Mouse (Mus musculus): ENCODE data around the gene Fmo2. TPM values are rescaled to one million over a fixed set of nuclear protein-coding genes. Genes with fewer than 3 reads are reported as not detected.

The Fmo2 gene
- 10 to 100 TPM; 26.0 to 37.4 TPM for total RNA-seq (2021)
- long read RNA-seq, experiment 1, full-length matches to known transcripts = 6 of 7 reads
- long read RNA-seq, experiment 1, partial matches to known transcripts = 0 of 7 reads
- long read RNA-seq, experiment 1, other reads (novel, unspliced or antisense) = 1 of 7 reads
- long read RNA-seq, experiment 2, full-length matches to known transcripts = 4 of 9 reads
- long read RNA-seq, experiment 2, partial matches to known transcripts = 3 of 9 reads
- long read RNA-seq, experiment 2, other reads (novel, unspliced or antisense) = 2 of 9 reads

GRCm38 (mm10) chr1:162897838-162898811, at the start of gene Fmo2:
Fmo2 (minus strand) TSS chr1:162898726.
- no peak for DNase-seq (ENCODE audit: low spot score in 2 of 2)

- no peak for DNase-seq (ENCODE audit: low spot score in 2 of 2)
Observed at GRCm38 (mm10) chr1:162947934-162948333, 49.4 kb upstream of the Fmo2 start.

- no peak for DNase-seq (ENCODE audit: low spot score in 2 of 2)
Observed at GRCm38 (mm10) chr1:162946837-162947558, 48.5 kb upstream of the Fmo2 start.

- no peak for DNase-seq (ENCODE audit: low spot score in 2 of 2)
Observed at GRCm38 (mm10) chr1:162943700-162944099, 45.2 kb upstream of the Fmo2 start.

GRCm38 (mm10) chr1:162938696-162939351, 40.3 kb upstream of the Fmo2 start:
- DNase-seq (ENCODE audit: low spot score in 2 of 2) = no peak

- DNase-seq (ENCODE audit: low spot score in 2 of 2) = no peak
Observed at GRCm38 (mm10) chr1:162937970-162938695, 39.6 kb upstream of the Fmo2 start.

GRCm38 (mm10) chr1:162937415-162937814, 38.9 kb upstream of the Fmo2 start, which contains the start of gene Fmo6:
Fmo6 (minus strand) TSS chr1:162937515.
- DNase-seq (ENCODE audit: low spot score in 2 of 2) = no peak

- no peak for DNase-seq (ENCODE audit: low spot score in 2 of 2)
Observed at GRCm38 (mm10) chr1:162934374-162935012, 36.0 kb upstream of the Fmo2 start.

GRCm38 (mm10) chr1:162932386-162932785, 33.9 kb upstream of the Fmo2 start:
- no peak for DNase-seq (ENCODE audit: low spot score in 2 of 2)

GRCm38 (mm10) chr1:162931880-162932279, 33.4 kb upstream of the Fmo2 start:
- no peak for DNase-seq (ENCODE audit: low spot score in 2 of 2)

- DNase-seq (ENCODE audit: low spot score in 2 of 2) = no peak
Observed at GRCm38 (mm10) chr1:162931310-162931875, 32.9 kb upstream of the Fmo2 start.

- DNase-seq (ENCODE audit: low spot score in 2 of 2) = no peak
Observed at GRCm38 (mm10) chr1:162930631-162931030, 32.1 kb upstream of the Fmo2 start.

GRCm38 (mm10) chr1:162929146-162929545, 30.6 kb upstream of the Fmo2 start:
- DNase-seq (ENCODE audit: low spot score in 2 of 2) = no peak

GRCm38 (mm10) chr1:162925121-162925520, 26.6 kb upstream of the Fmo2 start:
- DNase-seq (ENCODE audit: low spot score in 2 of 2) = no peak

- DNase-seq (ENCODE audit: low spot score in 2 of 2) = no peak
Observed at GRCm38 (mm10) chr1:162916661-162917060, 18.1 kb upstream of the Fmo2 start.

GRCm38 (mm10) chr1:162914932-162915556, 16.5 kb upstream of the Fmo2 start:
- no peak for DNase-seq (ENCODE audit: low spot score in 2 of 2)

- no peak for DNase-seq (ENCODE audit: low spot score in 2 of 2)
Observed at GRCm38 (mm10) chr1:162912085-162912484, 13.6 kb upstream of the Fmo2 start.

GRCm38 (mm10) chr1:162901879-162902278, 3.4 kb upstream of the Fmo2 start:
- DNase-seq (ENCODE audit: low spot score in 2 of 2) = no peak

GRCm38 (mm10) chr1:162895900-162896299, 2.6 kb downstream of the Fmo2 start:
- DNase-seq (ENCODE audit: low spot score in 2 of 2) = peak; percentile 27 to 44
